Mouse (Mus musculus) megakaryocyte, embryonic 14.5 days (primary cell): Measurements from ENCODE around the gene Best1.

Source experiments
- FLI1 ChIP-seq: IDR thresholded peaks from 2 replicates; pipeline ENCODE4 v1.6.1; 2012; ENCODE audit warnings: low read length, inconsistent platforms, mixed read lengths
- GATA1 ChIP-seq: IDR thresholded peaks from 3 replicates; pipeline ENCODE4 v1.6.1; 2012; ENCODE audit warnings: mixed read lengths, low read length, inconsistent platforms, borderline replicate concordance

- TF ChIP-seq GATA1 (no peak), FLI1 (no peak)
These were observed 38.2 kb upstream of the Best1 start for GRCm38 (mm10) chr19:10039615-10040014.
